20 mouse cellular contexts compared by ENCODE assay signal in the genomic region with DNA sequence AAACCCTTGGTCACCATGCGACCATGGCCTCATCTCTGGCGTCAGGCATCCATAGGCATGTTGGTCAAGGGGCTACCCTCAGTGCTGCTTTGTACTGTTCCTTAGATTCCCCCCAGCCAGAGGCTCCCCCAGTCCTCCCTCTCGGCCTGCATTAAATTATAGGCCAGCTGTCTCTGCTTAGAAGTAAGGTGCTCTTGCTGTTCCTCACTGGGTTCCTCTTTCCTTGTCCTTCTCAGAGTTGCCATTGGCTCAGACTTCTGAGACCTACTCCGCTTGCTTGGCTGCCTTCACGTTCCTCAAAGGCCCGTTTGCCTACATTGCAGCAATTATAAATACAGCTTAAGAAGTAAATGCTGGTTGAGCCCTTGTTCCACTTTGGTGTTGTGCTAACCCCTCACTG.
DNase-seq lines count a peak whose midpoint lies in the region; ATAC-seq and TF ChIP-seq lines count a peak whose summit lies in the region.
"Had no signal": no experiment of that assay in that cellular context is flagged by ENCODE, and none has a peak within 500 bp of the region (broad histone marks: within the 10 kb centered on the region; RNA-seq: fewer than 3 reads in every experiment).

No protein-coding gene starts in this region.

- ATAC-seq in forebrain, embryonic 15.5 days (replicated peaks), result 0 out of 2 replicates have a peak, but pooled peaks have one; percentile 12
- no peak for ATAC-seq in forebrain, embryonic 11.5 days (replicated peaks; ENCODE audit: low FRiP score)
- ATAC-seq in lung, postnatal 0 days, result no peak
- 0 out of 2 replicates have a peak, but pooled peaks have one; percentile 17 for ATAC-seq in embryonic facial prominence, embryonic 14.5 days (ENCODE audit: low read depth)
- no peak for ATAC-seq in stomach, embryonic 14.5 days (ENCODE audit: insufficient number of reproducible peaks, insufficient read depth, low FRiP score, low read depth)
- ATAC-seq in cerebellum, adult (ENCODE audit: insufficient number of reproducible peaks, low FRiP score, low TSS enrichment), result no peak
- ATAC-seq: CD4-positive, CD25-positive, alpha-beta regulatory T cell, adult 4 months; Patski had no signal

- H3K27me3 ChIP-seq in forebrain, embryonic 15.5 days, result no peaks in the 10 kb centered on the region
- no peaks in the 10 kb centered on the region for H3K27me3 ChIP-seq in forebrain, embryonic 11.5 days (ENCODE audit: control insufficient read depth, insufficient read depth, low read length)
- no peaks in the 10 kb centered on the region for H3K27me3 ChIP-seq in lung, postnatal 0 days (replicated peaks; ENCODE audit: insufficient read depth, low read length)
- no peaks in the 10 kb centered on the region for H3K27me3 ChIP-seq in embryonic facial prominence, embryonic 14.5 days (replicated peaks; ENCODE audit: control insufficient read depth, insufficient read depth, low read length)
- H3K27me3 ChIP-seq in stomach, embryonic 14.5 days (ENCODE audit: control insufficient read depth, insufficient read depth, low read length), result no peaks in the 10 kb centered on the region
- H3K27me3 ChIP-seq: hindbrain, embryonic 13.5 days; neural tube, embryonic 12.5 days; Patski had no signal

- no peak for DNase-seq in forebrain, embryonic 11.5 days (ENCODE audit: low spot score)
- no peak for DNase-seq in lung, postnatal 0 days (ENCODE audit: low spot score)
- no peak for DNase-seq in lung, postnatal 14 days
- no peak for DNase-seq in embryonic facial prominence, embryonic 14.5 days (ENCODE audit: low spot score)
- DNase-seq in adipocyte (ENCODE audit: low spot score), result no peak
- DNase-seq: adrenal gland, postnatal 14 days; cerebellum, adult 11-12 months; cerebellum, postnatal 36 days; kidney, adult 11 months; lung, adult 18-20 months had no signal

- H3K9ac ChIP-seq in forebrain, embryonic 15.5 days (replicated peaks), result no peak overlapping the region
- H3K9ac ChIP-seq in forebrain, embryonic 11.5 days (ENCODE audit: low read length), result no peak overlapping the region
- no peak overlapping the region for H3K9ac ChIP-seq in lung, postnatal 0 days (replicated peaks; ENCODE audit: low read depth)
- H3K9ac ChIP-seq in embryonic facial prominence, embryonic 14.5 days (ENCODE audit: low read depth, low read length), result no peak overlapping the region
- H3K9ac ChIP-seq in stomach, embryonic 14.5 days (replicated peaks; ENCODE audit: low read depth, low read length), result no peak overlapping the region
- H3K9ac ChIP-seq: hindbrain, embryonic 13.5 days; neural tube, embryonic 12.5 days had no signal

- no peak for TF ChIP-seq EP300 in lung, postnatal 0 days (IDR thresholded peaks at IDR 0.05)

- H3K4me3 ChIP-seq in forebrain, embryonic 15.5 days, result no peak overlapping the region
- H3K4me3 ChIP-seq in forebrain, embryonic 11.5 days (ENCODE audit: low read depth, low read length), result no peak overlapping the region
- H3K4me3 ChIP-seq in lung, postnatal 0 days (ENCODE audit: low read depth, low read length), result no peak overlapping the region
- H3K4me3 ChIP-seq in embryonic facial prominence, embryonic 14.5 days (ENCODE audit: low read depth, low read length), result no peak overlapping the region
- no peak overlapping the region for H3K4me3 ChIP-seq in stomach, embryonic 14.5 days (ENCODE audit: low read depth, low read length)
- H3K4me3 ChIP-seq: hindbrain, embryonic 13.5 days; neural tube, embryonic 12.5 days had no signal

- no peak for TF ChIP-seq CTCF in lung, postnatal 0 days (IDR thresholded peaks at IDR 0.05)

- H3K4me1 ChIP-seq in forebrain, embryonic 15.5 days, result peaks cover 12% of the 10 kb centered on the region
- H3K4me1 ChIP-seq in forebrain, embryonic 11.5 days (replicated peaks; ENCODE audit: control insufficient read depth, insufficient read depth, low read length), result no peaks in the 10 kb centered on the region; the same call in 1 of the 2 replicates
- H3K4me1 ChIP-seq in lung, postnatal 0 days (ENCODE audit: insufficient read depth, low read depth, low read length), result 0 out of 2 replicates have a peak, but pooled peaks cover 3% of the 10 kb centered on the region
- H3K4me1 ChIP-seq in embryonic facial prominence, embryonic 14.5 days (ENCODE audit: control insufficient read depth, insufficient read depth, low read length), result peaks cover 39% of the 10 kb centered on the region
- H3K4me1 ChIP-seq in stomach, embryonic 14.5 days (ENCODE audit: control insufficient read depth, insufficient read depth, low read length), result peaks cover 21% of the 10 kb centered on the region; the same call in 1 of the 2 replicates

- no peaks in the 10 kb centered on the region for H3K36me3 ChIP-seq in forebrain, embryonic 15.5 days
- no peaks in the 10 kb centered on the region for H3K36me3 ChIP-seq in forebrain, embryonic 11.5 days (ENCODE audit: control insufficient read depth, insufficient read depth, low read length)
- no peaks in the 10 kb centered on the region for H3K36me3 ChIP-seq in lung, postnatal 0 days (ENCODE audit: insufficient read depth, low read length)
- no peaks in the 10 kb centered on the region for H3K36me3 ChIP-seq in embryonic facial prominence, embryonic 14.5 days (ENCODE audit: control insufficient read depth, insufficient read depth, low read length)
- no peaks in the 10 kb centered on the region for H3K36me3 ChIP-seq in stomach, embryonic 14.5 days (ENCODE audit: control insufficient read depth, insufficient read depth, low read length)
- H3K36me3 ChIP-seq: hindbrain, embryonic 13.5 days; neural tube, embryonic 12.5 days had no signal

- no peaks in the 10 kb centered on the region for H3K9me3 ChIP-seq in forebrain, embryonic 15.5 days
- H3K9me3 ChIP-seq in forebrain, embryonic 11.5 days (ENCODE audit: control insufficient read depth, low read length), result no peaks in the 10 kb centered on the region
- H3K9me3 ChIP-seq in lung, postnatal 0 days (ENCODE audit: low read length), result no peaks in the 10 kb centered on the region
- H3K9me3 ChIP-seq in embryonic facial prominence, embryonic 14.5 days (ENCODE audit: control insufficient read depth, low read length), result no peaks in the 10 kb centered on the region
- no peaks in the 10 kb centered on the region for H3K9me3 ChIP-seq in stomach, embryonic 14.5 days (ENCODE audit: control insufficient read depth, low read depth, low read length)
- H3K9me3 ChIP-seq: hindbrain, embryonic 13.5 days; neural tube, embryonic 12.5 days had no signal

- H3K4me2 ChIP-seq in forebrain, embryonic 15.5 days (replicated peaks), result no peak overlapping the region
- H3K4me2 ChIP-seq in forebrain, embryonic 11.5 days (ENCODE audit: low read depth, low read length, severe bottlenecking), result no peak overlapping the region
- no peak overlapping the region for H3K4me2 ChIP-seq in lung, postnatal 0 days (replicated peaks; ENCODE audit: low read depth, low read length)
- no peak overlapping the region for H3K4me2 ChIP-seq in embryonic facial prominence, embryonic 14.5 days (ENCODE audit: low read depth, low read length)
- H3K4me2 ChIP-seq in stomach, embryonic 14.5 days (replicated peaks; ENCODE audit: low read depth, low read length), result no peak overlapping the region
- H3K4me2 ChIP-seq: heart, embryonic 11.5 days; hindbrain, embryonic 13.5 days; liver, embryonic 11.5 days; neural tube, embryonic 12.5 days had no signal

- no peak overlapping the region for H3K27ac ChIP-seq in forebrain, embryonic 15.5 days (replicated peaks)
- no peak overlapping the region for H3K27ac ChIP-seq in forebrain, embryonic 11.5 days (ENCODE audit: low read depth, low read length)
- H3K27ac ChIP-seq in lung, postnatal 0 days (ENCODE audit: low read length), result peak overlapping the region; percentile 11; the same call in 1 of the 2 replicates
- 0 out of 2 replicates have a peak overlapping the region, but pooled peaks have one; percentile 15 for H3K27ac ChIP-seq in embryonic facial prominence, embryonic 14.5 days (replicated peaks; ENCODE audit: low read depth, low read length)
- peak overlapping the region; percentile 57; the same call in 1 of the 2 replicates for H3K27ac ChIP-seq in stomach, embryonic 14.5 days (ENCODE audit: low read length)
- H3K27ac ChIP-seq: hindbrain, embryonic 13.5 days; kidney, postnatal 0 days; neural tube, embryonic 12.5 days had no signal

- WGBS in forebrain, embryonic 15.5 days, result 77% methylated on average over 6 of the region's 6 CpGs
- WGBS in forebrain, embryonic 11.5 days, result 76% methylated on average over 6 of the region's 6 CpGs
- 77% methylated on average over 6 of the region's 6 CpGs for WGBS in lung, postnatal 0 days
- 37% methylated on average over 6 of the region's 6 CpGs for WGBS in embryonic facial prominence, embryonic 14.5 days
- 68% methylated on average over 6 of the region's 6 CpGs for WGBS in stomach, embryonic 14.5 days

Comparison
In these comparisons a context has a peak if more than half of its experiments do, and no peak if none do; other contexts are left out.
1. ATAC-seq: peak in forebrain, embryonic 15.5 days (single experiment) and embryonic facial prominence, embryonic 14.5 days (single experiment); none in forebrain, embryonic 11.5 days (single experiment), lung, postnatal 0 days (single experiment), stomach, embryonic 14.5 days (single experiment) and cerebellum, adult (single experiment).
2. H3K27ac ChIP-seq: peak in lung, postnatal 0 days (single experiment), embryonic facial prominence, embryonic 14.5 days (single experiment) and stomach, embryonic 14.5 days (single experiment); none in forebrain, embryonic 15.5 days (single experiment) and forebrain, embryonic 11.5 days (single experiment).